Mouse (Mus musculus) adrenal gland (tissue): ENCODE measurements around the gene Kif3c.

Experiments used
- intact Hi-C: fragments of 180-260 bp; cut with DNase I; formaldehyde crosslinking; loops from one replicate; pipeline ENCODE4 v1.15.1; 2025

The Kif3c gene

GRCm38 (mm10) chr12:3420519-3420918 lies 55.6 kb downstream of the Kif3c start:
- intact Hi-C loops = loop anchor here (10.0 kb wide), 1 partner anchor 1494 kb away; the partner anchor contains the start of gene Atad2b

GRCm38 (mm10) chr12:3422786-3423185 lies 57.9 kb downstream of the Kif3c start:
- intact Hi-C loops = loop anchor here (10.0 kb wide), 1 partner anchor 1492 kb away; the partner anchor contains the start of gene Atad2b

GRCm38 (mm10) chr12:3424179-3424578 lies 59.2 kb downstream of the Kif3c start:
- intact Hi-C loops = loop anchor here (10.0 kb wide), 1 partner anchor 1491 kb away; the partner anchor contains the start of gene Atad2b

GRCm38 (mm10) chr12:3425375-3426341 lies 60.7 kb downstream of the Kif3c start:
- intact Hi-C loops = loop anchor here (10.0 kb wide), 1 partner anchor 1489 kb away; the partner anchor contains the start of gene Atad2b

- intact Hi-C loops = loop anchor here (10.0 kb wide), 1 partner anchor 1488 kb away; the partner anchor contains the start of gene Atad2b
Observed at GRCm38 (mm10) chr12:3426530-3427034, 61.6 kb downstream of the Kif3c start, which contains the start of gene Asxl2. Gene Asxl2 (plus strand): TSS chr12:3426857.

GRCm38 (mm10) chr12:3427067-3427889 lies 62.3 kb downstream of the Kif3c start:
- intact Hi-C loops = loop anchor here (10.0 kb wide), 1 partner anchor 1488 kb away; the partner anchor contains the start of gene Atad2b

- intact Hi-C loops = loop anchor here (10.0 kb wide), 1 partner anchor 1487 kb away; the partner anchor contains the start of gene Atad2b
Observed at GRCm38 (mm10) chr12:3427891-3428775, 63.2 kb downstream of the Kif3c start.

- intact Hi-C loops = loop anchor here (10.0 kb wide), 1 partner anchor 1485 kb away; the partner anchor contains the start of gene Atad2b
Observed at GRCm38 (mm10) chr12:3429681-3430442, 64.9 kb downstream of the Kif3c start.

GRCm38 (mm10) chr12:3430443-3430753 lies 65.5 kb downstream of the Kif3c start:
- intact Hi-C loops = no loop called here

GRCm38 (mm10) chr12:3430985-3431384 lies 66.1 kb downstream of the Kif3c start:
- intact Hi-C loops = no loop called here

- intact Hi-C loops = no loop called here
Observed at GRCm38 (mm10) chr12:3433736-3434135, 68.8 kb downstream of the Kif3c start.

- intact Hi-C loops = no loop called here
Observed at GRCm38 (mm10) chr12:3436446-3436845, 71.5 kb downstream of the Kif3c start.

GRCm38 (mm10) chr12:3437815-3438214 lies 72.9 kb downstream of the Kif3c start:
- intact Hi-C loops = no loop called here

GRCm38 (mm10) chr12:3440916-3441315 lies 76.0 kb downstream of the Kif3c start:
- intact Hi-C loops = no loop called here

GRCm38 (mm10) chr12:3441361-3441760 lies 76.4 kb downstream of the Kif3c start:
- intact Hi-C loops = no loop called here

- intact Hi-C loops = no loop called here
Observed at GRCm38 (mm10) chr12:3453554-3453953, 88.6 kb downstream of the Kif3c start.
